Mouse (Mus musculus) v-Abl transformed pro-B cells (cell line): ENCODE data around the gene Spaca1.
"Not testable (repeated sequence)": the region's sequence is repeated elsewhere in the genome, so short reads cannot be mapped to it uniquely, and the experiment has no call there.

Experiments
- in situ Hi-C, 2 experiments: fragments of 400-800 bp; cut with MboI; formaldehyde crosslinking; loops; one replicate each; pipeline ENCODE4 v1.15.1; 2025; ENCODE audit not compliant: unreplicated experiment in 2 of 2

Spaca1 gene

DNA sequence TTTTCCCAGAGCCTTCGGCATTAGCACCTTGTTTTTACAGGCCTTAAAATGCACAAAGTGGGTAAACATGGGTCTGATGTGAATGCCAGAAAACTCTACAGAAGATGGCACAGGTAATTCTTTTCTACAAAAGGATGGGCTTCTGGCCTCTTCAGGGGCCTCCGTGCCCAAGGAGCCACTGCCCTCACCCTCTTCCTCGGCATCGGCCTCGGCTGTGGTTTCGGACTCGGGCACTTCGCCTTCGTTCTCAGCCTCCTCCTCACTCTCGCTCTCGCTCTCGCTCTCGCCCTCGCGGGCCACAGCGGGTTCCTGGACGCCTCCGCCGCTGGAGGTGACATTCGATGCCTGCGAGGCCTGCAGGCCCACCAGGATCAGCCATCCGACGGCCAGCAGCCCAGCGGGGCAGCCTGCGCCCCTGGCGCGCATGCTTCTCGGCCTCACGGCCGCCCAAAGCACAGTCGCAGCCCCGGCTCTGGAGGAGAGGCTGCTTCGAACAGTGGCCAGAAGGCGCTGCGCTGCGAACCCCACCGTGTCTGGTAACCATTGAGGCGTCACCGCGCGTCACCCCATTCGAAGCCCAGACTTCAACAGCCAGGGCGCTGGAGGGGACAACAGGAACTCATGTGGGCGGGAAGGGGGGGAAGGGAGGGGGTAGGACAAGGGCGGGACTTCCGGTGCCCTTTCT is at the start of gene Spaca1:
Gene Spaca1 (minus strand): TSS at position 621 of the 685 bp plus-strand sequence.
- in situ Hi-C loops: no loop called here

DNA sequence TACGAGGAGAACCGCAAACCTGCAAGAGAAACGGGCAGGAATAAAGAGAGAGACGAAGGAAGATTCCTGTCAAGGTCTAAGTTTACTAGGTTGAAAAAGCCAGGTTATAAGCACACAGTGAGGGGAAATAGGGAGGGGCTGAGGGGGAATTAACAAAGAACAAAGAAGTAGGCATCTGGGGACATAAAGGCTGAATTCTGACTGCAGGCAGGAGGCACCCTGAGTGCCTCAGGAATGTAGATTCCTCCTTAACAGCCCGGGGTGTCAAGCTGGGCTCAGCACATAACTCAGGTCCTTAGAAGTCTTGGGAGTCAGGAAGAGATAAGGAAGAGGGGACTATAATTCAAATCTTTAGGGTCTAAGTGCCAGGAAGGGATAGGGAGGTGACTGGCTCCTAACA is 37.3 kb upstream of the Spaca1 start:
- in situ Hi-C loops: not testable (repeated sequence)

GRCm38 (mm10) chr4:34081064-34081463 is 31.1 kb upstream of the Spaca1 start:
- in situ Hi-C loops: no loop called here

GRCm38 (mm10) chr4:34069002-34069401 is 19.0 kb upstream of the Spaca1 start:
- in situ Hi-C loops: no loop called here

DNA sequence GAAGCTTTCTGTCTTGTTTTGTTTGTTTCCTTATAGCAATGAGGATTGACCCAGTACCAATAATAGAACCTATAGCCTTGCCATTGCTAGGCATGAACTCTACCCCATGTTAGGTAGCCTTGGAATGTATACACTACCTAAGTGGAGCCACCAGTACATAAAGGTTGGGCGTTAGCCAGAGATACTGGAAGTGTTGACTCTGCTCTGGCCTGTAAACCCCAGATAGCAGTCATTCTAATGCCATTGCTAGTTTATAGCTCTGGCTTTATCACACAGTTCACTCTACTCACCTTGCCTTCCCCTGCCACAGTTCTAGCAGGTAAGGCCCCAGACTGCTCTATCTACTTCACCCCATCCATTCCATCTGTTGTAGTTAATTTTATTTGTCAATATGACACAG is 8.3 kb upstream of the Spaca1 start:
- in situ Hi-C loops: no loop called here

- in situ Hi-C loops: no loop called here
Measured at GRCm38 (mm10) chr4:34026771-34027170, 23.2 kb downstream of the Spaca1 start.

- in situ Hi-C loops: no loop called here
Measured at GRCm38 (mm10) chr4:34021456-34021855, 28.5 kb downstream of the Spaca1 start.

DNA sequence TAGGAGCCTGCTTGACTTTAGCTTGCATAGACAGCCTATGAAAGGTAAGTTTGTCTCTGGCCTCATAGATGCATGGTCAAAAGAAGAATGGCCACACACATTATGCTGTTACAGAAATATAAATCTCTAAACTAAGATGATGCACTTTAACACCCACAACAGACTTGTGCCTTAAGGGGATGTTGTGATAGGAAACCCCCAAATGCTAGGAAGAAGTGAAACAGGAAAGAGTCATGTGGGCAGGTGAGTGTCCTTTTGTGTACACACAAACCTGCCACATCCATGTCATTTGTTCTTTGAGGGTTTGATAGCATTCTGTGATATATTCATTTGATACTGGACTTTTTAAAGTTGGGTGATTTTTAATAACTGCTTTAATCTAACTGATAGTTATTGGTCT is 53.6 kb downstream of the Spaca1 start:
- in situ Hi-C loops: no loop called here

DNA sequence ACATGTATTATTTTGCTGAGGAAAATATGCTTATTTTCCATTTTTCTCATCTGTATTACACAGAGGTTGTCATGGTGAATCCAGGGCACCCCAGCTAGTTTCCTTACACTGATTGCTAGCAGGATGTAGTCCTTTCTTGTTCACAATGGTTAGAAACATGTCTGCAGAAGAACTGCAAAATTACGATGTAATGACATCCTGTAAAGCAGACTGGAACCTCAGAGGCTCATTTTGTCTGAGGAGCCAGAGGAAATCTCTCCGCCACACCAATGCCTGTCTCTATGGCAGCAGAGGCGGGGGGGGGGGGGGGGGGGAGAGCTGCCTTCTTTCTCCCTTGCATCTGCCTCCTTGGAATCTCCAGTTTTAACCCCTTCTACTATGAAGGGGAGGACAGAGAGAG is 57.3 kb downstream of the Spaca1 start:
- in situ Hi-C loops: no loop called here

DNA sequence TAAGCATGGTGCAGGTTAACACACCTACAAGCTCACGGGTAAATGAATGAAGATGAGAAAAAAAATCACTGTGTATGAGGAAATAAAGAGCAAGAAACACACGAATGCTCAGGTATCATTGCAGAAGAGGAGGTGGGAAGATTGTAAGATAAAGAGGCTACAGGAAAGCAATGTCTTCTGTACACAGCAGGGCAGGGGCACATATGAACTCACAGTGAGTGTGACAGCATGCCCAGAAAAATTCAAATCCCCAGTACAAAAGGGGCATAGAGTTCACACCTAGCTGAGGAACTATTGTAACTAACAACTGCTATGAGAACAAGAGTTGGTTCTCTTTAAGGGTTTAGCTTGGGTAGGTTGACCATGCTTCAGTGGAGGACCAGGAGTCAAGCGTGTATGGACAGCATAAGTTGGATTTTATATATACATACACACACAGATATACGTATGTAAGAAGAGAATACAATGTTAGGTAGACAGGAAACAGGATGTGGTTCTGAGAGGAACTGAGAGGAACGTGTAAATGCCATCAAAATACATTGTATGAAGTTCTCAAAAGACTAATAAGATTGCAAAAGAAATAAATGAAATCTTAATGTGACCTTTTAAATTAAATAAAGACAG is 61.4 kb downstream of the Spaca1 start:
- in situ Hi-C loops: no loop called here
